Mouse (Mus musculus): ENCODE results near the gene Jhy. TPM values are rescaled to one million over a fixed set of nuclear protein-coding genes. Genes with fewer than 3 reads are reported as not detected.

Gene Jhy
- polyA plus RNA-seq, 1 experiment from 2014 or later: 0.09 TPM

Other genes starting within 250 kb of the Jhy start
- gene Hspa8, start 163.1 kb downstream of the Jhy start, polyA plus RNA-seq (2015; fragmentation: Nextera tagmentation; extraction: Ambion mirVana): 2,348 and 2,439 TPM in 2 replicates
- gene Bsx, start 90.0 kb downstream of the Jhy start, polyA plus RNA-seq (2015; fragmentation: Nextera tagmentation; extraction: Ambion mirVana): not detected in 2 replicates
- gene Crtam, start 40.5 kb upstream of the Jhy start, polyA plus RNA-seq (2015; fragmentation: Nextera tagmentation; extraction: Ambion mirVana): 0.09 and 0.18 TPM in 2 replicates
- gene Ubash3b, start 197.6 kb upstream of the Jhy start, polyA plus RNA-seq (2015; fragmentation: Nextera tagmentation; extraction: Ambion mirVana): 3.4 TPM in 2 replicates